In genomic region chr15:85337219-85337618, GRCm38 (mm10) we compare ENCODE assay signal across 8 mouse cellular contexts. TPM values are rescaled to one million over a fixed set of nuclear protein-coding genes. Genes with fewer than 3 reads are reported as not detected.
A peak's percentile ranks its signal among the peaks of the same experiment; 100 is the strongest.
DNase-seq lines count a peak whose midpoint lies in the region; ATAC-seq and TF ChIP-seq lines count a peak whose summit lies in the region.

No protein-coding gene starts in this region.

- 0 out of 2 replicates have a peak overlapping the region, but pooled peaks have one; percentile 79 for H3K27ac ChIP-seq in embryonic fibroblast, embryonic 13.5 days (ENCODE audit: insufficient read depth, low read length)
- peak overlapping the region; percentile 91; the same call in 1 of the 2 replicates for H3K27ac ChIP-seq in liver, embryonic 11.5 days (ENCODE audit: low read depth, low read length)

- peak overlapping the region; percentile 98 for H3K4me2 ChIP-seq in liver, embryonic 11.5 days

- ATAC-seq in liver, embryonic 11.5 days (replicated peaks; ENCODE audit: low FRiP score) = 0 out of 2 replicates have a peak, but pooled peaks have one; percentile 30

- H3K4me1 ChIP-seq in embryonic fibroblast, embryonic 13.5 days (ENCODE audit: control insufficient read depth, insufficient read depth, low read length) = peaks cover 3% of the 10 kb centered on the region
- peaks cover 19% of the 10 kb centered on the region for H3K4me1 ChIP-seq in liver, embryonic 11.5 days (replicated peaks; ENCODE audit: control insufficient read depth, insufficient read depth, low read length)

- peak overlapping the region; percentile 92 for H3K9ac ChIP-seq in liver, embryonic 11.5 days (ENCODE audit: low read depth, low read length)

- DNase-seq in cerebellum, postnatal 36 days = peak; percentile 15 to 29
- no peak for DNase-seq in cerebellum, adult 8-10 months
- DNase-seq in 3T3-L1 (ENCODE audit: low read depth, low spot score) = peak; percentile 26
- no peak for DNase-seq in liver, embryonic 11.5 days (ENCODE audit: low spot score)
- peak; percentile 90 for DNase-seq in yolk sac, embryonic 10.5 days (ENCODE audit: low spot score)
- no peak for DNase-seq in urinary bladder, postnatal 14 days (ENCODE audit: low spot score)
- DNase-seq in right cerebral cortex, adult 2 months (ENCODE audit: low spot score in 2 of 2) = no peak

- no peak for TF ChIP-seq CTCF in embryonic fibroblast, embryonic 13.5 days (IDR thresholded peaks at IDR 0.05; ENCODE audit: borderline replicate concordance, insufficient read depth, low read length)

- H3K9me3 ChIP-seq in liver, embryonic 11.5 days (ENCODE audit: control insufficient read depth, low read length) = no peaks in the 10 kb centered on the region

- 18% methylated on average over 9 of the region's 9 CpGs for WGBS in liver, embryonic 11.5 days

- H3K36me3 ChIP-seq in liver, embryonic 11.5 days (ENCODE audit: control insufficient read depth, insufficient read depth, low read length) = 0 out of 2 replicates have a peak, but pooled peaks cover 2% of the 10 kb centered on the region

- peak overlapping the region; percentile 56 for H3K4me3 ChIP-seq in embryonic fibroblast, embryonic 13.5 days (ENCODE audit: insufficient read depth, low read length)
- peak overlapping the region; percentile 94 for H3K4me3 ChIP-seq in liver, embryonic 11.5 days (ENCODE audit: low read depth, low read length)

- TF ChIP-seq POLR2A in embryonic fibroblast, embryonic 13.5 days (IDR thresholded peaks at IDR 0.05; ENCODE audit: low read depth, low read length) = no peak

- no peaks in the 10 kb centered on the region for H3K27me3 ChIP-seq in liver, embryonic 11.5 days (replicated peaks; ENCODE audit: control insufficient read depth, insufficient read depth, low read length)

RNA-seq across cellular contexts. Expression of gene Atxn10, which starts 1.2 kb away (rescaled TPM):
- 205 and 229 TPM in 2 replicates for polyA plus RNA-seq in embryonic fibroblast, embryonic 13.5 days (2011; ENCODE audit: insufficient read length, low read depth, missing spikeins)
- polyA plus RNA-seq in liver, embryonic 11.5 days (2014; fragmentation: Nextera tagmentation; extraction: Ambion mirVana) = 196 and 215 TPM in 2 replicates

Comparison
In these comparisons a context has a peak if more than half of its experiments do, and no peak if none do; other contexts are left out.
1. DNase-seq: peak in cerebellum, postnatal 36 days (2 of 2), 3T3-L1 (single experiment) and yolk sac, embryonic 10.5 days (single experiment); none in cerebellum, adult 8-10 months (single experiment), liver, embryonic 11.5 days (single experiment), urinary bladder, postnatal 14 days (single experiment) and right cerebral cortex, adult 2 months (0 of 2).